Mouse (Mus musculus) liver, embryonic 13.5 days (tissue): Measurements from ENCODE around the gene Khdc4. TPM values are rescaled to one million over a fixed set of nuclear protein-coding genes. Genes with fewer than 3 reads are reported as not detected.

Source experiments
- ATAC-seq: fragments of 200-750 bp; cut with Nextera tagmentation; 2 replicates; pipeline ENCODE4 v1.8.0; 2017; ENCODE audit warnings: low read depth, mild to moderate bottlenecking, moderate number of reproducible peaks, moderate library complexity
- DNase-seq: peaks from one replicate; pipeline ENCODE4 v3.0.0; 2022
- H3K27ac ChIP-seq: fragments of 300-500 bp; sonication (generic); 2 replicates; pipeline ENCODE4 v1.5.1; 2015; ENCODE audit warnings: moderate library complexity, mild to moderate bottlenecking, inconsistent platforms
- H3K27me3 ChIP-seq: fragments of 300-500 bp; sonication (generic); 2 replicates; pipeline ENCODE4 v1.6.1; 2015; ENCODE audit warnings: mild to moderate bottlenecking, inconsistent platforms
- H3K36me3 ChIP-seq: fragments of 300-500 bp; sonication (generic); 2 replicates; pipeline ENCODE4 v1.6.1; 2015; ENCODE audit warnings: mild to moderate bottlenecking, inconsistent platforms
- H3K4me1 ChIP-seq: fragments of 300-500 bp; sonication (generic); replicated peaks from 2 replicates; pipeline ENCODE4 v1.6.1; 2015; ENCODE audit warnings: inconsistent platforms
- H3K4me2 ChIP-seq: fragments of 300-500 bp; sonication (generic); 2 replicates; pipeline ENCODE4 v1.6.1; 2015; ENCODE audit warnings: inconsistent platforms, mild to moderate bottlenecking, moderate library complexity
- H3K4me3 ChIP-seq: fragments of 300-500 bp; sonication (generic); replicated peaks from 2 replicates; pipeline ENCODE4 v1.5.1; 2015; ENCODE audit warnings: mild to moderate bottlenecking, inconsistent platforms
- H3K9ac ChIP-seq: fragments of 300-500 bp; sonication (generic); 2 replicates; pipeline ENCODE4 v1.6.1; 2015; ENCODE audit warnings: mild to moderate bottlenecking, inconsistent platforms
- H3K9me3 ChIP-seq: fragments of 300-500 bp; sonication (generic); replicated peaks from 2 replicates; pipeline ENCODE4 v1.6.1; 2016; ENCODE audit warnings: inconsistent platforms
- whole genome bisulfite sequencing: fragments of 180-500 bp; shearing (Covaris S2); methylation state at CpG from one replicate; pipeline ENCODE4 v1.1.7; 2015; ENCODE audit not compliant: insufficient replicate concordance; 5-methylcytosine and 5-hydroxymethylcytosine counted together
- polyA plus RNA-seq: library from polyadenylated mRNA; unstranded; fragments of >200 nt; fragmentation: Nextera tagmentation; extraction: Ambion mirVana; gene quantifications from 2 replicates; pipeline ENCODE4 v1.2.1, GENCODE M21; 2015

The Khdc4 gene
- polyA plus RNA-seq, 1 experiment from 2014 or later, result 23.8 TPM

DNA sequence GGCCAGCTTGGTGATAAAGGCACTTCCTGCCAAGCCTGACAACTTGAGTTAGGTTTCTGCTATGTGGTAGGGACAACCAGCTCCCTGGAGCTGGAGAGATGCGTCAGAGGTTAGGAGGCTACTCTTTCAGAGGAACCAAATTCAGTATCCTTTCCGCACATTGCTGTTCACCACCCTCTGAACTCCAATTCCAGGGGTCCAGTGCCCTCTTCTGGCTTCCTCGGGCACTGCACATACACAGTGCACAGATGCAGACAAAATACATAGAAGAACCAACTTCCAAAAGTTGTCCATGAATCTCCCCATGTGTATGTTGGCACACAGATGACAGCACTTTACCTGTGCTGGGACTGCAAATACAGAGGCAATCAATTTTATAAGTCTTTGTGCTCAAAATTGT lies 53.0 kb downstream of the Khdc4 start:
- 0 out of 2 replicates have a peak, but pooled peaks have one; percentile 29 for ATAC-seq

GRCm38 (mm10) chr3:88740147-88740546 lies 54.5 kb downstream of the Khdc4 start:
- Histone ChIP-seq H3K4me2 (no peak overlapping the region), H3K27ac (no peak overlapping the region), H3K9ac (no peak overlapping the region), H3K4me3 (no peak overlapping the region), H3K27me3 (no peaks in the 10 kb centered on the region), H3K4me1 (no peaks in the 10 kb centered on the region), H3K36me3 (no peaks in the 10 kb centered on the region), H3K9me3 (no peaks in the 10 kb centered on the region)
- 73% methylated on average over 3 of the region's 3 CpGs for WGBS
- ATAC-seq, result no peak
- no peak for DNase-seq

More for the DNA sequence above, 53.0 kb downstream of the Khdc4 start:
- no peaks in the 10 kb centered on the region for H3K36me3 ChIP-seq
- H3K4me3 ChIP-seq, result no peak overlapping the region
- H3K9ac ChIP-seq, result no peak overlapping the region
- 20% methylated on average over 3 of the region's 3 CpGs for WGBS
- no peak overlapping the region for H3K4me2 ChIP-seq
- H3K4me1 ChIP-seq, result no peaks in the 10 kb centered on the region
- peak; percentile 49 for DNase-seq
- H3K9me3 ChIP-seq, result no peaks in the 10 kb centered on the region
- no peaks in the 10 kb centered on the region for H3K27me3 ChIP-seq
- no peak overlapping the region for H3K27ac ChIP-seq

DNA sequence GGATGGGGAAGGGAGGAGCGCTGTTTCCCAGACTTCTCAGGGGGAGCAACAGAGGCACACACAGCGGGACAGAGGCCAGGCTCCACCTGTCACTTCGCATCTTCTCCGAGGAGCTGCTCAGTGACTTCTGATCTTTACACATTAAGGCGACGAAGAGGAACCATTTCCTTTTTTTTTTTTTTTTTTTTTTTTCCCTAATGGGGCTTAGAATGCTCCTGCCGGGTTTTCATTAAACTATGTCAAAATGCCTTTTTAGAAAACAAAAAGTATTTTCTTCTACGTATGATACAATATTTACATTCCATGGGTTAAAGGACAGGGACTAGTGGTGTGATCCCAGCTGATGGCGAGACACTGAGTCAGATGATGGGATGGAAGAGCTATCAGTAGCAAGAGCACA lies 59.9 kb downstream of the Khdc4 start:
- no peak overlapping the region for H3K4me2 ChIP-seq
- H3K9ac ChIP-seq, result no peak overlapping the region
- H3K27ac ChIP-seq, result no peak overlapping the region
- H3K36me3 ChIP-seq, result no peaks in the 10 kb centered on the region
- H3K4me3 ChIP-seq, result no peak overlapping the region
- no peaks in the 10 kb centered on the region for H3K27me3 ChIP-seq
- H3K4me1 ChIP-seq, result peaks cover 7% of the 10 kb centered on the region
- no peak for ATAC-seq
- WGBS, result 74% methylated on average over 9 of the region's 9 CpGs
- no peak for DNase-seq
- H3K9me3 ChIP-seq, result 0 out of 2 replicates have a peak, but pooled peaks cover 5% of the 10 kb centered on the region

GRCm38 (mm10) chr3:88746139-88746870 lies 60.7 kb downstream of the Khdc4 start:
- 73% methylated on average over 15 of the region's 15 CpGs for WGBS
- no peak for DNase-seq
- Histone ChIP-seq H3K36me3 (no peaks in the 10 kb centered on the region), H3K4me1 (peaks cover 7% of the 10 kb centered on the region), H3K4me2 (no peak overlapping the region), H3K9me3 (0 out of 2 replicates have a peak, but pooled peaks cover 5% of the 10 kb centered on the region), H3K27ac (no peak overlapping the region), H3K27me3 (no peaks in the 10 kb centered on the region), H3K9ac (no peak overlapping the region), H3K4me3 (no peak overlapping the region)
- no peak for ATAC-seq

GRCm38 (mm10) chr3:88746871-88747231 lies 61.2 kb downstream of the Khdc4 start:
- H3K9me3 ChIP-seq, result 0 out of 2 replicates have a peak, but pooled peaks cover 5% of the 10 kb centered on the region
- no peak overlapping the region for H3K4me2 ChIP-seq
- H3K4me3 ChIP-seq, result no peak overlapping the region
- no peaks in the 10 kb centered on the region for H3K36me3 ChIP-seq
- peaks cover 7% of the 10 kb centered on the region for H3K4me1 ChIP-seq
- H3K27ac ChIP-seq, result no peak overlapping the region
- no peaks in the 10 kb centered on the region for H3K27me3 ChIP-seq
- DNase-seq, result no peak
- 38% methylated on average over 4 of the region's 4 CpGs for WGBS
- peak; percentile 71 for ATAC-seq
- no peak overlapping the region for H3K9ac ChIP-seq

GRCm38 (mm10) chr3:88754283-88754682 lies 68.7 kb downstream of the Khdc4 start:
- ATAC-seq (no peak), DNase-seq (no peak)
- Histone ChIP-seq H3K4me2 (no peak overlapping the region), H3K9me3 (no peaks in the 10 kb centered on the region), H3K27me3 (no peaks in the 10 kb centered on the region), H3K9ac (no peak overlapping the region), H3K27ac (no peak overlapping the region), H3K36me3 (no peaks in the 10 kb centered on the region), H3K4me3 (no peak overlapping the region), H3K4me1 (peaks cover 14% of the 10 kb centered on the region)
- WGBS, result 31% methylated on average over 4 of the region's 4 CpGs

- no peak for DNase-seq
- H3K9ac ChIP-seq, result no peak overlapping the region
- no peaks in the 10 kb centered on the region for H3K27me3 ChIP-seq
- no peaks in the 10 kb centered on the region for H3K9me3 ChIP-seq
- H3K4me2 ChIP-seq, result no peak overlapping the region
- ATAC-seq, result no peak
- 56% methylated on average over 3 of the region's 3 CpGs for WGBS
- H3K36me3 ChIP-seq, result no peaks in the 10 kb centered on the region
- no peak overlapping the region for H3K27ac ChIP-seq
- H3K4me1 ChIP-seq, result peaks cover 14% of the 10 kb centered on the region
- H3K4me3 ChIP-seq, result no peak overlapping the region
Observed at GRCm38 (mm10) chr3:88755541-88755940, 69.9 kb downstream of the Khdc4 start.

- Histone ChIP-seq H3K4me2 (no peak overlapping the region), H3K36me3 (no peaks in the 10 kb centered on the region), H3K9ac (no peak overlapping the region), H3K4me1 (peaks cover 14% of the 10 kb centered on the region), H3K27me3 (no peaks in the 10 kb centered on the region), H3K27ac (no peak overlapping the region), H3K9me3 (no peaks in the 10 kb centered on the region), H3K4me3 (no peak overlapping the region)
- 45% methylated on average over 4 of the region's 4 CpGs for WGBS
- DNase-seq, result no peak
- ATAC-seq, result no peak
Observed at GRCm38 (mm10) chr3:88756276-88756675, 70.7 kb downstream of the Khdc4 start.

GRCm38 (mm10) chr3:88758045-88758500 lies 72.5 kb downstream of the Khdc4 start:
- Histone ChIP-seq H3K9ac (peak overlapping the region; percentile 27; the same call in 1 of the 2 replicates), H3K36me3 (no peaks in the 10 kb centered on the region), H3K9me3 (no peaks in the 10 kb centered on the region), H3K27ac (0 out of 2 replicates have a peak overlapping the region, but pooled peaks have one; percentile 19), H3K4me3 (no peak overlapping the region), H3K4me1 (peaks cover 14% of the 10 kb centered on the region), H3K4me2 (peak overlapping the region; percentile 30), H3K27me3 (no peaks in the 10 kb centered on the region)
- DNase-seq (no peak), ATAC-seq (peak; percentile 54; the same call in 1 of the 2 replicates)
- WGBS, result 7% methylated on average over 5 of the region's 5 CpGs

- Histone ChIP-seq H3K4me1 (peaks cover 14% of the 10 kb centered on the region), H3K9me3 (no peaks in the 10 kb centered on the region), H3K36me3 (no peaks in the 10 kb centered on the region), H3K4me3 (no peak overlapping the region), H3K9ac (no peak overlapping the region), H3K27me3 (no peaks in the 10 kb centered on the region), H3K27ac (no peak overlapping the region), H3K4me2 (no peak overlapping the region)
- ATAC-seq (no peak), DNase-seq (no peak)
- WGBS, result 78% methylated on average over 19 of the region's 19 CpGs
Observed at GRCm38 (mm10) chr3:88761619-88762018, 76.0 kb downstream of the Khdc4 start.

DNA sequence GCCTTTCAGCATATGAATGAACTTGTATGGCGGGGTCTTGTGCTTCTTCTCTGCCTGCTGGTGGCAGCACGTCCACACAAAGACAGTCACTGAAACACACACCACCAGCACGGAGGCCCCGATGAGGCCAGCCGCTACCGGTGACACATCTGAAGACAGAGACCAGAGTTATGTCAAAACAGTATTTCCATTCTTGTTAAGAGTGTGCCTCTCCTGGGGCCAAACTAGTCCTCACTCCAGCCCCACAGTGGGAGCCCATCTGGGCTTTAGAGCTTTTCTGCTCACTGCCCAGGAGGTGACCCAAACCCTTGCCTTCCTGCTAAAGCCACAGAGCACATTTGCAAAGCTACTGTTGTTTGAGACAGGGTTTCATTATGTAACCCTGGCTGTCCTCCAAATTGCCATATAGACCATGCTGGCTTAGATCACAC lies 76.8 kb downstream of the Khdc4 start:
- WGBS, result 54% methylated on average over 6 of the region's 6 CpGs
- Histone ChIP-seq H3K27me3 (no peaks in the 10 kb centered on the region), H3K27ac (no peak overlapping the region), H3K9ac (no peak overlapping the region), H3K4me2 (no peak overlapping the region), H3K4me3 (no peak overlapping the region), H3K36me3 (no peaks in the 10 kb centered on the region), H3K9me3 (no peaks in the 10 kb centered on the region), H3K4me1 (peaks cover 14% of the 10 kb centered on the region)
- ATAC-seq, result no peak
- no peak for DNase-seq
